Mouse (Mus musculus): ENCODE results near the gene Dip2c. TPM values are rescaled to one million over a fixed set of nuclear protein-coding genes. Genes with fewer than 3 reads are reported as not detected.

Gene Dip2c
- polyA plus RNA-seq, 1 experiment from 2014 or later: 13.8 TPM

DNA sequence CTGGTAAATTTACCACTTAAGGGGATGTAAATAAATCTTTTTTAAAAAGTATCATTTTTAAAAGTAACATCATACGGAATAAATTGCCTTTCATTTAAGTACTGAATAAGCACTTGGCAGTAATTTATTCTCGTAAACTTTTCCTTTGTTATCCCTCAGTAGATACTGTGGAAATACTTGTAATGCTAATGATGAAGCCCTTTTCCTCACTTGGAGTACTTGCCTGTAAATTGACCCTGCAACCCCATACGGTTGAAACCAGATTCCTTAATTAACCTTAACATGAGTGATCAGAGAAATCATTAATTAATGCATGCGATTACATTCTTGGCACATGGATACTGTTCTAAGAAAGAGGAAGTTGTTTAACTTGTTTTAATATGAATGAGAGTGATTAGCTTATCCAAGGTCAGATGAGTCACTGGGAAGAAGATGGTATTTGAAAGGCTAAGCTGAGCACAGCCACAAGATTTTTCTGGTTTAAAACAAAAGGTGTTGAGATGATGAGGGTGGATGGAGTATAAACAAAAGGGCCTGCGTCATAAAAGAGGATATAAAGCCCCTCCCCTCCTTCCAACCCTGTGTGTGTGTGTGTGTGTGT lies 114.0 kb downstream of the Dip2c start:
- ATAC-seq: no peak
- Histone ChIP-seq H3K4me2 (ENCODE audit: low read length) (no peak overlapping the region), H3K4me3 (ENCODE audit: low read depth, low read length) (no peak overlapping the region), H3K27ac (ENCODE audit: low read length) (no peak overlapping the region), H3K9me3 (replicated peaks; ENCODE audit: control insufficient read depth, low read length, poor library complexity, severe bottlenecking) (0 out of 2 replicates have a peak, but pooled peaks cover 4% of the 10 kb centered on the region), H3K27me3 (ENCODE audit: control insufficient read depth, insufficient read depth, low read depth, low read length) (no peaks in the 10 kb centered on the region), H3K9ac (ENCODE audit: low read depth, low read length) (no peak overlapping the region), H3K4me1 (ENCODE audit: control insufficient read depth, insufficient read depth, low read length) (no peaks in the 10 kb centered on the region), H3K36me3 (ENCODE audit: control insufficient read depth, insufficient read depth, low read length) (no peaks in the 10 kb centered on the region)
- 58% methylated on average over 5 of the region's 5 CpGs for WGBS

DNA sequence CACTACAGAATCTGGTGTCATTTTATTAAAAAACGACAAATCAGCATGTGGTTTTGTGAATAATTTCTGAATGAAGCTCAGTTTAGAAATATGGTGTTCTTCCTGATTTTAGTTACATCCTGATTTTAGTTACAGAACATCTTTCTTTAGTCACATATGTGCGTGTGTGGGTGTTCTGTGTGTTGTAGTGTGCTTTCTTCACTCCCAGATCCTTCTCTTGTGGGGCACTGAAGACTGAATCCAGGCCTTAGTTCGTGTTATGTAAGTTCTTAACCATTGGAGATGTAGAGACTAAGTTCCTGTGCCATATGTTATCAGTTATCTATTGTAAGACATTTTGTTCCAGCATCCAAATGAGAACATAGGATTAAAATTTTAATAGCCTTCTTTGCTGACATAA lies 117.1 kb downstream of the Dip2c start:
- Histone ChIP-seq H3K4me2 (ENCODE audit: low read length) (no peak overlapping the region), H3K4me3 (ENCODE audit: low read depth, low read length) (no peak overlapping the region), H3K27me3 (ENCODE audit: control insufficient read depth, insufficient read depth, low read depth, low read length) (no peaks in the 10 kb centered on the region), H3K36me3 (ENCODE audit: control insufficient read depth, insufficient read depth, low read length) (no peaks in the 10 kb centered on the region), H3K9ac (ENCODE audit: low read depth, low read length) (no peak overlapping the region), H3K9me3 (replicated peaks; ENCODE audit: control insufficient read depth, low read length, poor library complexity, severe bottlenecking) (no peaks in the 10 kb centered on the region), H3K27ac (ENCODE audit: low read length) (no peak overlapping the region), H3K4me1 (ENCODE audit: control insufficient read depth, insufficient read depth, low read length) (no peaks in the 10 kb centered on the region; the same call in 1 of the 2 replicates)
- 89% methylated on average over 3 of the region's 3 CpGs for WGBS
- no peak for ATAC-seq

DNA sequence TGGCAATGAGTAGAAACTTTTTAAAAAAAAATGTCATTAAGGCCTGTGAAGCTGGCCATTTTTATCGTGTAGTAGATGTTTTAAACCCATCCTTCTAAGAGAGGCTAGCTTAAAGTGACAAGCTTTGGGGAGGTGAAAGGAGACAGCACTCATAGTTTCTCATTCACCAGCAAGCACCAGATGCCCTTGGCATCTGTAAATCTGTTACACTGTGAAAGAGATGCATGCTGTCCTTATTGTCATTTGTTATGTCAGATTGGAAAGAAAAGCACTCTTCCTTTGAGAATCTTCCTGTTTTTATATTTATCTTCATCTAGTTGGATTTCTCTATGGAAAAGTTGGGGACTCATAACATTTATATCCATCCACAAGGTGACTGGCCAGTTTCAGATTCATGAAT lies 119.0 kb downstream of the Dip2c start:
- Histone ChIP-seq H3K4me1 (ENCODE audit: control insufficient read depth, insufficient read depth, low read length) (no peaks in the 10 kb centered on the region; the same call in 1 of the 2 replicates), H3K4me2 (ENCODE audit: low read length) (no peak overlapping the region), H3K27me3 (ENCODE audit: control insufficient read depth, insufficient read depth, low read depth, low read length) (no peaks in the 10 kb centered on the region), H3K27ac (ENCODE audit: low read length) (no peak overlapping the region), H3K9ac (ENCODE audit: low read depth, low read length) (no peak overlapping the region), H3K9me3 (replicated peaks; ENCODE audit: control insufficient read depth, low read length, poor library complexity, severe bottlenecking) (no peaks in the 10 kb centered on the region), H3K36me3 (ENCODE audit: control insufficient read depth, insufficient read depth, low read length) (no peaks in the 10 kb centered on the region), H3K4me3 (ENCODE audit: low read depth, low read length) (no peak overlapping the region)
- ATAC-seq: no peak
- 91% methylated on average over 1 of the region's 1 CpGs for WGBS

DNA sequence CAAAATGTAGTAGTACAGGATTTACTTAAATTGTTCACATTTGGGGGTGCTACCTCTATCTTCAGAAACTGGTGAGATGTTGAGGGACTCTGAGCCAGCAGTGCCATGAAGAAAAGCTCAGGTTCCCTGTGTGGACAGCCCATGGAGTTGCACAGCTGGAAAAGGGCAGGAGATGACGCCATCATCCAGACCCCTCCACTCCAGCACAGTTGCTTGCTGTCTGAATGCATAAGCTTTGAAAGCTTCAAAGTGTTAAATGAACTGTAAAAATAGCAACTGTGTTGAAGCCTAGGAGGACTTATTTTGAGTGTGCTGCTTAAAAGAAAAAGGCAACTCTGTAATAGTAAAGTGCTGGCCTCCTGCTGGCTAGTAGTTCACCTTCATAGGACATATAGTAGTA lies 122.5 kb downstream of the Dip2c start:
- Histone ChIP-seq H3K4me1 (ENCODE audit: control insufficient read depth, insufficient read depth, low read length) (no peaks in the 10 kb centered on the region; the same call in 1 of the 2 replicates), H3K36me3 (ENCODE audit: control insufficient read depth, insufficient read depth, low read length) (no peaks in the 10 kb centered on the region), H3K27ac (ENCODE audit: low read length) (no peak overlapping the region), H3K4me2 (ENCODE audit: low read length) (no peak overlapping the region), H3K4me3 (ENCODE audit: low read depth, low read length) (no peak overlapping the region), H3K9ac (ENCODE audit: low read depth, low read length) (no peak overlapping the region), H3K9me3 (replicated peaks; ENCODE audit: control insufficient read depth, low read length, poor library complexity, severe bottlenecking) (0 out of 2 replicates have a peak, but pooled peaks cover 2% of the 10 kb centered on the region), H3K27me3 (ENCODE audit: control insufficient read depth, insufficient read depth, low read depth, low read length) (no peaks in the 10 kb centered on the region)
- WGBS: 29% methylated on average over 1 of the region's 1 CpGs
- ATAC-seq: no peak

DNA sequence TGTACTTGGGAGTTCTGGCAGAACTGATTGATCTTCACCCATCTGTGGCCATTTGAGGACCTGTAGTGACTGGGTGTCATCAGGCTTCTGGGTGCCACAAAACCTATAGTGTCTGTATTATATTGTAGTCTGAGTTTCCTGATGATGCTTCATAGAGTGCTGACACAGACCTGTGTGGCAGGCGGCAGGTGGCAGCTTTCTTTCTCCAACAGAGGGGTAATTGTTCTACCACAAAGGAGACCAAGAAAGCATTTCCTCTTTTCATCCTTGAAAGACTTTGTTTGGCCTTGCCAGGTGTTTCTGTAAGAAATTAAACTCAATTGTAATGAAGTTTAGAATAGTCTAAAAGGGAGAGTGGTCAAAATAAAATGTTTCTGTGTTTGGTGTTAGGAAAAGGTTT lies 129.1 kb downstream of the Dip2c start:
- Histone ChIP-seq H3K4me3 (ENCODE audit: low read depth, low read length) (no peak overlapping the region), H3K27me3 (ENCODE audit: control insufficient read depth, insufficient read depth, low read depth, low read length) (no peaks in the 10 kb centered on the region), H3K9ac (ENCODE audit: low read depth, low read length) (no peak overlapping the region), H3K4me1 (ENCODE audit: control insufficient read depth, insufficient read depth, low read length) (no peaks in the 10 kb centered on the region), H3K4me2 (ENCODE audit: low read length) (no peak overlapping the region), H3K9me3 (replicated peaks; ENCODE audit: control insufficient read depth, low read length, poor library complexity, severe bottlenecking) (0 out of 2 replicates have a peak, but pooled peaks cover 2% of the 10 kb centered on the region), H3K36me3 (ENCODE audit: control insufficient read depth, insufficient read depth, low read length) (no peaks in the 10 kb centered on the region), H3K27ac (ENCODE audit: low read length) (no peak overlapping the region)
- ATAC-seq: no peak
- 50% methylated on average over 1 of the region's 1 CpGs for WGBS

DNA sequence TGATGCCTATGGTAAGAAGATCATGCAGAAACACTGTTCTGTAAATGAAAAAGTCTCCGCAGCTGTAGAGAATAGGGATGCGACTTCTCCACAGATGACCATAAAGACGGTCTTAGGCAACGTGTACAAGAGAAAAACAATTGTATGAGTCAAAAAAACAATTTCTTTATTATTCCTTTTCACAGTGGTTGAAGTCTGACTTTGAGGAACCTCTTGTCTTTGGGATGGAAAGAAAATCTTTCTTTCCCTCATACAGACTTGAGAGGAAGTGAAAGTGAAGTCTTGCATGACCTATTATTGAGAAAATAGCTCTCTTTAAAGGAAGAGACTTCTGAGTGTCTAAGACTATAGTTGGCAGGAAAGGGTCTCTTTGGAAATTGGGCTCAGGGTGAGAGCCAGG lies 132.7 kb downstream of the Dip2c start:
- no peak overlapping the region for H3K4me2 ChIP-seq (ENCODE audit: low read length)
- no peak for ATAC-seq
- H3K27me3 ChIP-seq (ENCODE audit: control insufficient read depth, insufficient read depth, low read depth, low read length): no peaks in the 10 kb centered on the region
- no peaks in the 10 kb centered on the region for H3K4me1 ChIP-seq (ENCODE audit: control insufficient read depth, insufficient read depth, low read length)
- H3K4me3 ChIP-seq (ENCODE audit: low read depth, low read length): no peak overlapping the region
- WGBS: 88% methylated on average over 4 of the region's 4 CpGs
- H3K27ac ChIP-seq (ENCODE audit: low read length): no peak overlapping the region
- no peaks in the 10 kb centered on the region for H3K36me3 ChIP-seq (ENCODE audit: control insufficient read depth, insufficient read depth, low read length)
- no peaks in the 10 kb centered on the region for H3K9me3 ChIP-seq (replicated peaks; ENCODE audit: control insufficient read depth, low read length, poor library complexity, severe bottlenecking)
- no peak overlapping the region for H3K9ac ChIP-seq (ENCODE audit: low read depth, low read length)

DNA sequence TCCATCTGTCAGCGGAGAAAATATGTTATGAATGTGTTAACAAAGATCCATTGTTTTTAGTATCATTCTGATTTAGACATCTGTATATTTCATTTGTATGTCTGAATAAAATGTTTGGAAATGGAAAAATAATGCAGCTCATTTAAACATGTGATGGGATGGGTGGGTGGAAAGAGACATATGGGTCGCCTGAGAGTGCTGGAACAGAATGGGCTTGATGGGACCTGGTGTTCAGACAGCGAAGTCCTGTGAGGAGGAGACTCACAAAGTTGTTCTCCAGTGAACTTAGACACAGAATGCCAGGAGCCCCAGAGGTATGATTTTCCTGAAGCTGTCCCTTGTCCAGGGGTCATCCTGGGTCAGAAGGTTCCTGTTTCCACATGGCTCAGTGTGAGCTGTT lies 142.1 kb downstream of the Dip2c start:
- 95% methylated on average over 3 of the region's 3 CpGs for WGBS
- no peak overlapping the region for H3K4me3 ChIP-seq (ENCODE audit: low read depth, low read length)
- no peak overlapping the region for H3K4me2 ChIP-seq (ENCODE audit: low read length)
- no peak overlapping the region for H3K27ac ChIP-seq (ENCODE audit: low read length)
- no peaks in the 10 kb centered on the region for H3K9me3 ChIP-seq (replicated peaks; ENCODE audit: control insufficient read depth, low read length, poor library complexity, severe bottlenecking)
- H3K27me3 ChIP-seq (ENCODE audit: control insufficient read depth, insufficient read depth, low read depth, low read length): no peaks in the 10 kb centered on the region
- H3K36me3 ChIP-seq (ENCODE audit: control insufficient read depth, insufficient read depth, low read length): no peaks in the 10 kb centered on the region
- no peaks in the 10 kb centered on the region for H3K4me1 ChIP-seq (ENCODE audit: control insufficient read depth, insufficient read depth, low read length)
- no peak for ATAC-seq
- no peak overlapping the region for H3K9ac ChIP-seq (ENCODE audit: low read depth, low read length)

DNA sequence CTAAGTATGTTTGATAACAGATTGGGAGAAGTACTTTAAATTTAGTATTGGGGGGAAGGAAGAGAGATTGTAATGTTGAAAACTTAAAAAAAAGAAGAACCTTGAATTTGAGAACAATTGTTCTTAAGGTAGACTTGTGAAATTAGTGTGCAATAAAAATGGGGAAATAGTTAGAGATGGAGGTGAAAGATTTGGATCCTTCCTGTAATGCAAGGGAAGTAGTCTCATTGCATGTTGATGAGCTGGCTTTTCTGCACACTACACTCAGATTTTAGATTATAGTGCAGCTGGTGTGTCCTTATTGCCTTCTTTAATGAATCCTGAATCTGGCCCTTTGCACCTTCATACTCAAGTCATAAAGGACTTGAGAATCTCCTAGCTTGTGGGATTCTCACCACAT lies 142.9 kb downstream of the Dip2c start:
- ATAC-seq: no peak
- Histone ChIP-seq H3K9ac (ENCODE audit: low read depth, low read length) (no peak overlapping the region), H3K36me3 (ENCODE audit: control insufficient read depth, insufficient read depth, low read length) (no peaks in the 10 kb centered on the region), H3K27me3 (ENCODE audit: control insufficient read depth, insufficient read depth, low read depth, low read length) (no peaks in the 10 kb centered on the region), H3K27ac (ENCODE audit: low read length) (no peak overlapping the region), H3K9me3 (replicated peaks; ENCODE audit: control insufficient read depth, low read length, poor library complexity, severe bottlenecking) (no peaks in the 10 kb centered on the region), H3K4me3 (ENCODE audit: low read depth, low read length) (no peak overlapping the region), H3K4me2 (ENCODE audit: low read length) (no peak overlapping the region), H3K4me1 (ENCODE audit: control insufficient read depth, insufficient read depth, low read length) (no peaks in the 10 kb centered on the region)

DNA sequence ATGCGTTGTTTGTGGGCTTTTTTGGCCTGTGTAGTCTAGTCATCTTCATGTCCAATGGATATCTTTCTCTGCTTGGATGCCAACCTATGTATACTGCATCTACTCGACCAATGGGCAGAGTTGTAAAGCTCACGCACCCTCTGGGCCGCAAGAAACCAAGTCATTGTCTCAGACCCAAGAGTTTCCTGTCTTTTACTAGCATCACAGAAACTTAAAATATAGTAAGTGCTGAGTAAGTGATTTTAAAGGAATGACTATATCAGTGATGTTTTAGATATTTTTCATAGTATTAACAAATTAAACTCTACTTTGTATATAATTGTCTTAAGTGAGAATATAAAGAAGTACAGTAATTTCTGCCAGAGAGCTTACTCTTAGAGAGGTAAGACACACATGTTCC lies 145.6 kb downstream of the Dip2c start:
- ATAC-seq: no peak
- 95% methylated on average over 4 of the region's 4 CpGs for WGBS
- H3K9ac ChIP-seq (ENCODE audit: low read depth, low read length): no peak overlapping the region
- H3K4me3 ChIP-seq (ENCODE audit: low read depth, low read length): no peak overlapping the region
- no peak overlapping the region for H3K27ac ChIP-seq (ENCODE audit: low read length)
- H3K4me1 ChIP-seq (ENCODE audit: control insufficient read depth, insufficient read depth, low read length): no peaks in the 10 kb centered on the region
- no peaks in the 10 kb centered on the region for H3K27me3 ChIP-seq (ENCODE audit: control insufficient read depth, insufficient read depth, low read depth, low read length)
- no peaks in the 10 kb centered on the region for H3K36me3 ChIP-seq (ENCODE audit: control insufficient read depth, insufficient read depth, low read length)
- no peaks in the 10 kb centered on the region for H3K9me3 ChIP-seq (replicated peaks; ENCODE audit: control insufficient read depth, low read length, poor library complexity, severe bottlenecking)
- no peak overlapping the region for H3K4me2 ChIP-seq (ENCODE audit: low read length)
